Mouse (Mus musculus): ENCODE data around the gene Zfp688. TPM values are rescaled to one million over a fixed set of nuclear protein-coding genes. Genes with fewer than 3 reads are reported as not detected.

Gene Zfp688
- polyA plus RNA-seq, 1 experiment, result 2.4 TPM

GRCm38 (mm10) chr7:127371213-127371612, 50.7 kb downstream of the Zfp688 start:
- peaks cover 20% of the 10 kb centered on the region for H3K4me1 ChIP-seq (ENCODE audit: control insufficient read depth)
- TF ChIP-seq GATA1 (IDR thresholded peaks at IDR 0.05; ENCODE audit: low read length), result no peak
- TF ChIP-seq TAL1 (IDR thresholded peaks at IDR 0.05; ENCODE audit: low read length), result no peak

More at GRCm38 (mm10) chr7:127371213-127371612, 50.7 kb downstream of the Zfp688 start:
- Histone ChIP-seq H3K36me3 (ENCODE audit: control insufficient read depth) (peaks cover 10% of the 10 kb centered on the region), H3K27me3 (ENCODE audit: control insufficient read depth) (no peaks in the 10 kb centered on the region), H3K9me3 (ENCODE audit: control insufficient read depth, low read length) (peaks cover 4% of the 10 kb centered on the region; the same call in 1 of the 2 replicates), H3K4me3 (replicated peaks) (no peak overlapping the region)

Other genes with a start within 250 kb of the Zfp688 start
- 6.9 and 9.2 TPM in 2 replicates for gene Cd2bp2, start 226.0 kb downstream of the Zfp688 start, polyA plus RNA-seq (2012)
- 9.3 and 10.4 TPM in 2 replicates for gene Tbc1d10b, start 213.6 kb downstream of the Zfp688 start, polyA plus RNA-seq (2012)
- gene Mylpf, start 213.2 kb downstream of the Zfp688 start, polyA plus RNA-seq (2012), result 2.0 and 3.5 TPM in 2 replicates
- gene Zfp553, start 189.0 kb downstream of the Zfp688 start, polyA plus RNA-seq (2012), result 0.26 and 0.33 TPM in 2 replicates
- 26.0 and 36.2 TPM in 2 replicates for gene Sept1, start 188.9 kb downstream of the Zfp688 start, polyA plus RNA-seq (2012)
- gene Zfp771, start 177.8 kb downstream of the Zfp688 start, polyA plus RNA-seq (2012), result 4.0 and 4.8 TPM in 2 replicates
- gene Dctpp1, start 161.4 kb downstream of the Zfp688 start, polyA plus RNA-seq (2012), result 9.7 and 14.1 TPM in 2 replicates
- gene Sephs2, start 148.0 kb downstream of the Zfp688 start, polyA plus RNA-seq (2012), result 1.4 and 1.5 TPM in 2 replicates
- 0.06 TPM in 2 replicates for gene Itgal, start 125.8 kb downstream of the Zfp688 start, polyA plus RNA-seq (2012)
- 0.17 and 0.26 TPM in 2 replicates for gene Zfp768, start 76.5 kb downstream of the Zfp688 start, polyA plus RNA-seq (2012)
- 0.08 TPM in 1 of 2 replicates, not detected in the other for gene Zfp747, start 46.0 kb downstream of the Zfp688 start, polyA plus RNA-seq (2012)
- 0.02 TPM in 2 replicates for gene 9130019O22Rik, start 34.9 kb downstream of the Zfp688 start, polyA plus RNA-seq (2012)
- gene E430018J23Rik, start 28.4 kb downstream of the Zfp688 start, polyA plus RNA-seq (2012), result 0.06 TPM in 1 of 2 replicates, not detected in the other
- 0.04 TPM in 1 of 2 replicates, not detected in the other for gene Zfp764, start 15.2 kb downstream of the Zfp688 start, polyA plus RNA-seq (2012)
- 2.1 and 3.0 TPM in 2 replicates for gene Zfp689, start 27.1 kb upstream of the Zfp688 start, polyA plus RNA-seq (2012)
- 11.7 and 14.3 TPM in 2 replicates for gene Prr14, start 37.5 kb upstream of the Zfp688 start, polyA plus RNA-seq (2012)
- 36.3 and 37.8 TPM in 2 replicates for gene Fbrs, start 57.1 kb upstream of the Zfp688 start, polyA plus RNA-seq (2012)
- 1.0 and 1.5 TPM in 2 replicates for gene Srcap, start 89.9 kb upstream of the Zfp688 start, polyA plus RNA-seq (2012)
- gene Gm42715, start 97.5 kb upstream of the Zfp688 start, polyA plus RNA-seq (2012), result 7.0 and 7.8 TPM in 2 replicates
- gene Tmem265, start 139.3 kb upstream of the Zfp688 start, polyA plus RNA-seq (2012), result 0.61 and 0.75 TPM in 2 replicates
- gene Phkg2, start 151.3 kb upstream of the Zfp688 start, polyA plus RNA-seq (2012), result 5.4 and 7.7 TPM in 2 replicates
- 7.1 and 8.9 TPM in 2 replicates for gene Ccdc189, start 166.5 kb upstream of the Zfp688 start, polyA plus RNA-seq (2012)
- gene Rnf40, start 166.7 kb upstream of the Zfp688 start, polyA plus RNA-seq (2012), result 4.4 and 5.0 TPM in 2 replicates
- gene Zfp629, start 193.7 kb upstream of the Zfp688 start, polyA plus RNA-seq (2012), result 0.11 and 0.15 TPM in 2 replicates

Data from erythroblast, embryonic 14.5 days (primary cell).